Mouse (Mus musculus) stomach, postnatal 0 days (tissue): ENCODE results near the gene Nipsnap3b.

Experiments used
- CTCF ChIP-seq: IDR thresholded peaks from 2 replicates; pipeline ENCODE4 v1.5.1; 2016; ENCODE audit warnings: antibody characterized with exemption, low read depth, mild to moderate bottlenecking, moderate library complexity
- EP300 ChIP-seq: optimal IDR thresholded peaks from 2 replicates; pipeline ENCODE3; 2016; ENCODE audit warnings: antibody characterized with exemption

- TF ChIP-seq CTCF (no peak), EP300 (no peak)
Measured at GRCm38 (mm10) chr4:53015024-53015423, 3.3 kb downstream of the Nipsnap3b start.
